Mouse (Mus musculus) B cell, adult 67 days (primary cell): Measurements from ENCODE around the gene Tmem121b. TPM values are rescaled to one million over a fixed set of nuclear protein-coding genes. Genes with fewer than 3 reads are reported as not detected.

Experiments used
- total RNA-seq, 2 experiments: library from RNA; stranded (reverse); gene quantifications; 4 replicates each; pipeline ENCODE4 v1.2.4; 2023

Tmem121b gene
- not detected for total RNA-seq

DNA sequence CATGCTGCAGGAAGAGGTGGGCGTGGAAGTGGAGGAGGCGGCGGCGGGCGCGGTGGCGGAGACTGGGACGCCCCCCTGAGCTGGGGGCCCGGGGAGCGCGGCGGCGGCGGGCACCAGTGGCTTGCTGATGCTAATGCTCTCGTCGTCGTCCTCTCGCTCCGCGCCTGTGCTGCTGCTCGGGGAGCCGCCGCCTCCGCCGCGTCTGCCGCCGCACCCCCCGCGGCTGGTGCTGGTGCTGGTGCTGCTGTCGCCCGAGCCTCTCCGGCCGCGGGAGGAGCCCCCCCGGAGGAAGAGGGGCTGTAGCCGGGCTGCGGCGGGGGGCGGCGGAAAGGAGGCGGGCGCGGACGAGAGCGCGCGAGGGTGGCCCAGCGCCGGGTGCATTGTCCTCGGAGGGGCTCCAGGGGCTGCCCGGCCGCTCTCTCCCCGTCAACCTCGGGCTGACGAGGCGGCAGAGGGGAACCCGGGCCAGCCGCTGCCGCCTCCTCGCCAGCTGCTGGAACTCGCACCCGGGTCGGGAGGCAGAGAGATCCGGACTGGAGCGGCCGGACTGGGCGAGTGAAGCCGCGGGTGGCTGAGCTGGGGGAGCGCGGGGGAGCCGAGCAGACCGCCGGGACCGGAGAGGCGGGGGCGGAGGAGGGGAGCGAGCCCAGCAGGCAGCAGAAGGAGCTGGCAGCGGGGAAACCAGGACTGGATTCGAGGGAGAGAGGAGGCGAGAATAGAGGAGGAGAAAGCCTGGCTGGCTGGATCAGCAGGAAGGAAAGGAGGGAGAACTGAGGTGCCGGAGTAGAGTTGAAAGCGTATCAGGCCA lies at the start of gene Tmem121b:
Tmem121b (minus strand) TSS at position 434 of the 808 bp plus-strand sequence.

GRCm38 (mm10) chr6:120531020-120531965 lies 37.7 kb upstream of the Tmem121b start, which contains the start of gene Hdhd5:
Gene Hdhd5 (minus strand): TSS chr6:120531319.

GRCm38 (mm10) chr6:120463086-120463871 lies 30.3 kb downstream of the Tmem121b start, which contains the start of gene Il17ra:
Gene Il17ra (plus strand): TSS chr6:120463247.

Other genes starting within 250 kb of the Tmem121b start
- gene D330020A13Rik, start 199.4 kb downstream of the Tmem121b start, total RNA-seq, result not detected
- gene B4galnt3, start 199.2 kb downstream of the Tmem121b start, total RNA-seq, result not detected
- 100 to 1,000 TPM; 160 to 161 TPM for gene Kdm5a, start 129.7 kb downstream of the Tmem121b start, total RNA-seq
- 10 to 100 TPM; 15.4 to 15.5 TPM for gene Ccdc77, start 129.4 kb downstream of the Tmem121b start, total RNA-seq
- gene Il17ra, start 30.6 kb downstream of the Tmem121b start, total RNA-seq, result 100 to 1,000 TPM; 149 to 166 TPM
- 10 to 100 TPM; 35.7 to 41.2 TPM for gene Hdhd5, start 37.5 kb upstream of the Tmem121b start, total RNA-seq
- 10 to 100 TPM; 34.9 to 45.3 TPM for gene Cecr2, start 172.6 kb upstream of the Tmem121b start, total RNA-seq